Comparison of ENCODE assay signal across 10 mouse cellular contexts in genomic region chr8:117115094-117115493, GRCm38 (mm10). TPM values are rescaled to one million over a fixed set of nuclear protein-coding genes. Genes with fewer than 3 reads are reported as not detected.
A peak's percentile ranks its signal among the peaks of the same experiment; 100 is the strongest.
DNase-seq lines count a peak whose midpoint lies in the region; ATAC-seq and TF ChIP-seq lines count a peak whose summit lies in the region.
"Had no signal": no experiment of that assay in that cellular context is flagged by ENCODE, and none has a peak within 500 bp of the region (broad histone marks: within the 10 kb centered on the region; RNA-seq: fewer than 3 reads in every experiment).

No protein-coding gene starts in this region.

- H3K9me3 ChIP-seq in forebrain, embryonic 12.5 days, result no peaks in the 10 kb centered on the region
- no peaks in the 10 kb centered on the region for H3K9me3 ChIP-seq in forebrain, embryonic 11.5 days (ENCODE audit: control insufficient read depth, low read length)
- no peaks in the 10 kb centered on the region for H3K9me3 ChIP-seq in lung, embryonic 14.5 days (ENCODE audit: low read depth, low read length)
- H3K9me3 ChIP-seq in embryonic facial prominence, embryonic 15.5 days (replicated peaks), result no peaks in the 10 kb centered on the region
- H3K9me3 ChIP-seq in midbrain, embryonic 15.5 days, result no peaks in the 10 kb centered on the region

- DNase-seq in forebrain, embryonic 11.5 days (ENCODE audit: low spot score), result no peak
- DNase-seq in lung, embryonic 14.5 days, result peak; percentile 38
- no peak for DNase-seq in lung, postnatal 10 days
- DNase-seq in thymus, postnatal 4 days, result no peak
- DNase-seq in natural killer cell, adult 2 months (ENCODE audit: low spot score in 2 of 2), result no peak
- DNase-seq: left cerebral cortex, postnatal 4 days had no signal

- no peak overlapping the region for H3K27ac ChIP-seq in forebrain, embryonic 12.5 days
- H3K27ac ChIP-seq in forebrain, embryonic 11.5 days (ENCODE audit: low read depth, low read length), result no peak overlapping the region
- no peak overlapping the region for H3K27ac ChIP-seq in lung, embryonic 14.5 days (ENCODE audit: low read depth)
- peak overlapping the region; percentile 44 for H3K27ac ChIP-seq in embryonic facial prominence, embryonic 15.5 days (replicated peaks)
- no peak overlapping the region for H3K27ac ChIP-seq in midbrain, embryonic 15.5 days

- H3K4me3 ChIP-seq in forebrain, embryonic 12.5 days (replicated peaks), result no peak overlapping the region
- H3K4me3 ChIP-seq in forebrain, embryonic 11.5 days (ENCODE audit: low read depth, low read length), result no peak overlapping the region
- H3K4me3 ChIP-seq in lung, embryonic 14.5 days (ENCODE audit: low read depth, low read length), result no peak overlapping the region
- H3K4me3 ChIP-seq in embryonic facial prominence, embryonic 15.5 days (replicated peaks), result no peak overlapping the region
- no peak overlapping the region for H3K4me3 ChIP-seq in midbrain, embryonic 15.5 days

- H3K36me3 ChIP-seq in forebrain, embryonic 12.5 days (replicated peaks), result no peaks in the 10 kb centered on the region
- no peaks in the 10 kb centered on the region for H3K36me3 ChIP-seq in forebrain, embryonic 11.5 days (ENCODE audit: control insufficient read depth, insufficient read depth, low read length)
- no peaks in the 10 kb centered on the region for H3K36me3 ChIP-seq in lung, embryonic 14.5 days (ENCODE audit: insufficient read depth)
- H3K36me3 ChIP-seq in embryonic facial prominence, embryonic 15.5 days, result no peaks in the 10 kb centered on the region
- no peaks in the 10 kb centered on the region for H3K36me3 ChIP-seq in midbrain, embryonic 15.5 days (replicated peaks)

- ATAC-seq in forebrain, embryonic 12.5 days (ENCODE audit: low FRiP score), result no peak
- ATAC-seq in forebrain, embryonic 11.5 days (replicated peaks; ENCODE audit: low FRiP score), result no peak
- ATAC-seq in lung, embryonic 14.5 days (ENCODE audit: insufficient read depth), result no peak
- no peak for ATAC-seq in embryonic facial prominence, embryonic 15.5 days (ENCODE audit: insufficient number of reproducible peaks, low FRiP score, low TSS enrichment, low read depth)
- ATAC-seq in midbrain, embryonic 15.5 days (replicated peaks), result no peak

- H3K4me2 ChIP-seq in forebrain, embryonic 12.5 days, result peak overlapping the region; percentile 40; the same call in 1 of the 2 replicates
- no peak overlapping the region for H3K4me2 ChIP-seq in forebrain, embryonic 11.5 days (ENCODE audit: low read depth, low read length, severe bottlenecking)
- H3K4me2 ChIP-seq in lung, embryonic 14.5 days, result peak overlapping the region; percentile 43
- H3K4me2 ChIP-seq in embryonic facial prominence, embryonic 15.5 days (replicated peaks), result peak overlapping the region; percentile 28; the same call in 1 of the 2 replicates
- H3K4me2 ChIP-seq in midbrain, embryonic 15.5 days, result peak overlapping the region; percentile 30; the same call in 1 of the 2 replicates

- H3K27me3 ChIP-seq in forebrain, embryonic 12.5 days, result no peaks in the 10 kb centered on the region
- H3K27me3 ChIP-seq in forebrain, embryonic 11.5 days (ENCODE audit: control insufficient read depth, insufficient read depth, low read length), result no peaks in the 10 kb centered on the region
- H3K27me3 ChIP-seq in lung, embryonic 14.5 days (ENCODE audit: insufficient read depth, low read length), result no peaks in the 10 kb centered on the region
- no peaks in the 10 kb centered on the region for H3K27me3 ChIP-seq in embryonic facial prominence, embryonic 15.5 days
- no peaks in the 10 kb centered on the region for H3K27me3 ChIP-seq in midbrain, embryonic 15.5 days (replicated peaks)

- peaks cover 12% of the 10 kb centered on the region for H3K4me1 ChIP-seq in forebrain, embryonic 12.5 days
- 0 out of 2 replicates have a peak, but pooled peaks cover 2% of the 10 kb centered on the region for H3K4me1 ChIP-seq in forebrain, embryonic 11.5 days (replicated peaks; ENCODE audit: control insufficient read depth, insufficient read depth, low read length)
- no peaks in the 10 kb centered on the region; the same call in 1 of the 2 replicates for H3K4me1 ChIP-seq in lung, embryonic 14.5 days (ENCODE audit: insufficient read depth)
- peaks cover 15% of the 10 kb centered on the region for H3K4me1 ChIP-seq in embryonic facial prominence, embryonic 15.5 days
- H3K4me1 ChIP-seq in midbrain, embryonic 15.5 days, result peaks cover 7% of the 10 kb centered on the region

- 54% methylated on average over 6 of the region's 6 CpGs for WGBS in forebrain, embryonic 12.5 days
- WGBS in forebrain, embryonic 11.5 days, result 48% methylated on average over 6 of the region's 6 CpGs
- WGBS in lung, embryonic 14.5 days, result 38% methylated on average over 6 of the region's 6 CpGs
- 34% methylated on average over 6 of the region's 6 CpGs for WGBS in embryonic facial prominence, embryonic 15.5 days
- WGBS in midbrain, embryonic 15.5 days, result 35% methylated on average over 6 of the region's 6 CpGs

- TF ChIP-seq CTCF in lung, embryonic 14.5 days (IDR thresholded peaks at IDR 0.05; ENCODE audit: low read depth), result no peak

- H3K9ac ChIP-seq in forebrain, embryonic 12.5 days, result no peak overlapping the region
- no peak overlapping the region for H3K9ac ChIP-seq in forebrain, embryonic 11.5 days (ENCODE audit: low read length)
- no peak overlapping the region for H3K9ac ChIP-seq in lung, embryonic 14.5 days
- H3K9ac ChIP-seq in embryonic facial prominence, embryonic 15.5 days, result no peak overlapping the region
- H3K9ac ChIP-seq in midbrain, embryonic 15.5 days, result no peak overlapping the region

RNA-seq across cellular contexts. Expression of gene Bco1, which starts 19.4 kb away (rescaled TPM):
- polyA plus RNA-seq in forebrain, embryonic 12.5 days (2016; fragmentation: Nextera tagmentation; extraction: Ambion mirVana), result 0.17 and 0.24 TPM in 2 replicates
- 0.19 TPM in 1 of 2 replicates, not detected in the other for polyA plus RNA-seq in forebrain, embryonic 11.5 days (2014; fragmentation: Nextera tagmentation; extraction: Ambion mirVana)
- 0.43 and 0.75 TPM in 2 replicates for polyA plus RNA-seq in lung, embryonic 14.5 days (2014; fragmentation: Nextera tagmentation; extraction: Ambion mirVana)
- polyA plus RNA-seq in embryonic facial prominence, embryonic 15.5 days (2015; fragmentation: Nextera tagmentation; extraction: Ambion mirVana), result 0.29 and 0.37 TPM in 2 replicates
- 0.19 and 0.32 TPM in 2 replicates for polyA plus RNA-seq in midbrain, embryonic 15.5 days (2015; fragmentation: Nextera tagmentation; extraction: Ambion mirVana)
- polyA plus RNA-seq: heart, postnatal 0 days had no signal

RNA-seq across cellular contexts. Expression of gene Pkd1l2, which starts 32.8 kb away (rescaled TPM):
- not detected in 2 replicates for polyA plus RNA-seq in forebrain, embryonic 12.5 days (2016; fragmentation: Nextera tagmentation; extraction: Ambion mirVana)
- polyA plus RNA-seq in forebrain, embryonic 11.5 days (2014; fragmentation: Nextera tagmentation; extraction: Ambion mirVana), result not detected in 2 replicates
- 0.18 TPM in 1 of 2 replicates, not detected in the other for polyA plus RNA-seq in lung, embryonic 14.5 days (2014; fragmentation: Nextera tagmentation; extraction: Ambion mirVana)
- 0.16 and 0.31 TPM in 2 replicates for polyA plus RNA-seq in embryonic facial prominence, embryonic 15.5 days (2015; fragmentation: Nextera tagmentation; extraction: Ambion mirVana)
- polyA plus RNA-seq in midbrain, embryonic 15.5 days (2015; fragmentation: Nextera tagmentation; extraction: Ambion mirVana), result not detected in 2 replicates

RNA-seq across cellular contexts. Expression of gene Gan, which starts 42.8 kb away (rescaled TPM):
- 2.9 and 3.4 TPM in 2 replicates for polyA plus RNA-seq in forebrain, embryonic 12.5 days (2016; fragmentation: Nextera tagmentation; extraction: Ambion mirVana)
- polyA plus RNA-seq in forebrain, embryonic 11.5 days (2014; fragmentation: Nextera tagmentation; extraction: Ambion mirVana), result 3.1 and 3.4 TPM in 2 replicates
- 3.3 and 3.4 TPM in 2 replicates for polyA plus RNA-seq in lung, embryonic 14.5 days (2014; fragmentation: Nextera tagmentation; extraction: Ambion mirVana)
- 2.9 and 3.3 TPM in 2 replicates for polyA plus RNA-seq in embryonic facial prominence, embryonic 15.5 days (2015; fragmentation: Nextera tagmentation; extraction: Ambion mirVana)
- 3.5 and 3.9 TPM in 2 replicates for polyA plus RNA-seq in midbrain, embryonic 15.5 days (2015; fragmentation: Nextera tagmentation; extraction: Ambion mirVana)
